Mouse (Mus musculus) erythroblast, embryonic 14.5 days (primary cell): ENCODE results near the gene Usp17le. TPM values are rescaled to one million over a fixed set of nuclear protein-coding genes. Genes with fewer than 3 reads are reported as not detected.
"Not testable (repeated sequence)": the region's sequence is repeated elsewhere in the genome, so short reads cannot be mapped to it uniquely, and the experiment has no call there.

Experiments used
- H3K27me3 ChIP-seq: 2 replicates; pipeline ENCODE4 v1.6.1; 2012; ENCODE audit warnings: inconsistent platforms; ENCODE audit not compliant: control insufficient read depth
- H3K36me3 ChIP-seq: 2 replicates; pipeline ENCODE4 v1.6.1; 2012; ENCODE audit warnings: mild to moderate bottlenecking, inconsistent platforms; ENCODE audit not compliant: control insufficient read depth
- H3K4me1 ChIP-seq: 2 replicates; pipeline ENCODE4 v1.6.1; 2012; ENCODE audit warnings: inconsistent platforms; ENCODE audit not compliant: control insufficient read depth
- H3K4me3 ChIP-seq: replicated peaks from 2 replicates; pipeline ENCODE3; 2012; ENCODE audit warnings: moderate library complexity, mild to moderate bottlenecking, inconsistent platforms
- H3K9me3 ChIP-seq: 2 replicates; pipeline ENCODE4 v1.6.1; 2012; ENCODE audit warnings: low read length, inconsistent platforms, mixed read lengths; ENCODE audit not compliant: control insufficient read depth
- GATA1 ChIP-seq: IDR thresholded peaks from 2 replicates; pipeline ENCODE4 v1.6.1; 2012; ENCODE audit warnings: low read length, inconsistent platforms, mixed read lengths
- TAL1 ChIP-seq: IDR thresholded peaks from 3 replicates; pipeline ENCODE4 v1.6.1; 2012; ENCODE audit warnings: low read length, inconsistent platforms, mixed read lengths
- polyA plus RNA-seq: library from polyadenylated mRNA; stranded (reverse); fragments of >175 nt; gene quantifications from 2 replicates; pipeline ENCODE4 v1.2.3, GENCODE M21; 2012

Usp17le gene
- not detected in 2 replicates for polyA plus RNA-seq

GRCm38 (mm10) chr7:104777370-104777769 is at the start of gene Usp17le:
Usp17le (minus strand) TSS chr7:104777470.
- H3K9me3 ChIP-seq, H3K36me3 ChIP-seq, H3K4me3 ChIP-seq, H3K27me3 ChIP-seq, H3K4me1 ChIP-seq: not testable (repeated sequence)

DNA sequence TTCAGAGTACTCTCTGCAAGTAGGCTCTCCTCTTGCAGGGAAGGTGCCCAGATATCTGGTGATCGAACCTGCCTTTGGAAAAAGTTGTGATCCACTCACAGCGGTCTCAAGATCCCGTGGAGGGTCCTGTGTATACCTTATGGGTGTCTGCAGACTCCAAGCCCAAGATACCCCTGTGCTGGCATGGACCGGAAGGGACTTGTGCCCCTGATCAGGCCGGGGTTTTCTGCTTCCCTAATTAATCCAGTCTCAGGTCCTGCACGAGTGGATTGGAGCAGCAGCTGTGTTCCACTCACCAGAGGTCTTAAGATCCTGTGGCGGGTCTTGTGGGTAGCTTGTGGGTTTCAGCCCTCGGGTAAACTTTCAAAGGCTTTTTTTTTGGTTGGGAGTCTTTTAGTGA is 33.1 kb upstream of the Usp17le start:
- H3K9me3 ChIP-seq, H3K27me3 ChIP-seq, H3K36me3 ChIP-seq, H3K4me3 ChIP-seq, H3K4me1 ChIP-seq: not testable (repeated sequence)

- Histone ChIP-seq H3K36me3 (no peaks in the 10 kb centered on the region), H3K4me1 (no peaks in the 10 kb centered on the region), H3K27me3 (no peaks in the 10 kb centered on the region), H3K4me3 (no peak overlapping the region), H3K9me3 (no peaks in the 10 kb centered on the region)
- TF ChIP-seq GATA1 (no peak), TAL1 (no peak)
These were observed 13.5 kb upstream of the Usp17le start for GRCm38 (mm10) chr7:104790796-104791195.

Other genes with a start within 250 kb of the Usp17le start
- not detected in 2 replicates for gene Olfr651, start 227.3 kb downstream of the Usp17le start, polyA plus RNA-seq
- gene Olfr652, start 216.6 kb downstream of the Usp17le start, polyA plus RNA-seq, result not detected in 2 replicates
- not detected in 2 replicates for gene Olfr653, start 200.2 kb downstream of the Usp17le start, polyA plus RNA-seq
- not detected in 2 replicates for gene Olfr654, start 190.4 kb downstream of the Usp17le start, polyA plus RNA-seq
- not detected in 2 replicates for gene Olfr655, start 175.7 kb downstream of the Usp17le start, polyA plus RNA-seq
- not detected in 2 replicates for gene Olfr656, start 163.5 kb downstream of the Usp17le start, polyA plus RNA-seq
- not detected in 2 replicates for gene Olfr657, start 152.7 kb downstream of the Usp17le start, polyA plus RNA-seq
- gene Olfr658, start 130.2 kb downstream of the Usp17le start, polyA plus RNA-seq, result not detected in 2 replicates
- not detected in 2 replicates for gene Olfr659, start 110.7 kb downstream of the Usp17le start, polyA plus RNA-seq
- not detected in 2 replicates for gene Olfr661, start 91.0 kb downstream of the Usp17le start, polyA plus RNA-seq
- not detected in 2 replicates for gene Usp17lb, start 65.1 kb upstream of the Usp17le start, polyA plus RNA-seq
- gene Usp17la, start 79.5 kb upstream of the Usp17le start, polyA plus RNA-seq, result not detected in 2 replicates
- not detected in 2 replicates for gene Olfr665, start 100.6 kb upstream of the Usp17le start, polyA plus RNA-seq
- gene Olfr666, start 118.5 kb upstream of the Usp17le start, polyA plus RNA-seq, result not detected in 2 replicates
- not detected in 2 replicates for gene Olfr667, start 144.0 kb upstream of the Usp17le start, polyA plus RNA-seq
- not detected in 2 replicates for gene Olfr668, start 150.6 kb upstream of the Usp17le start, polyA plus RNA-seq
- gene Olfr669, start 156.8 kb upstream of the Usp17le start, polyA plus RNA-seq, result not detected in 2 replicates
- not detected in 2 replicates for gene Olfr670, start 185.2 kb upstream of the Usp17le start, polyA plus RNA-seq
- not detected in 2 replicates for gene Olfr671, start 201.7 kb upstream of the Usp17le start, polyA plus RNA-seq
- gene Olfr672, start 224.6 kb upstream of the Usp17le start, polyA plus RNA-seq, result not detected in 2 replicates